Mouse (Mus musculus): Measurements from ENCODE around the gene Zfp992. TPM values are rescaled to one million over a fixed set of nuclear protein-coding genes. Genes with fewer than 3 reads are reported as not detected.
"Not testable (repeated sequence)": the region's sequence is repeated elsewhere in the genome, so short reads cannot be mapped to it uniquely, and the experiment has no call there.

Gene Zfp992
- total RNA-seq, 2 experiments from 2014 or later: 2.9 to 3.3 TPM

DNA sequence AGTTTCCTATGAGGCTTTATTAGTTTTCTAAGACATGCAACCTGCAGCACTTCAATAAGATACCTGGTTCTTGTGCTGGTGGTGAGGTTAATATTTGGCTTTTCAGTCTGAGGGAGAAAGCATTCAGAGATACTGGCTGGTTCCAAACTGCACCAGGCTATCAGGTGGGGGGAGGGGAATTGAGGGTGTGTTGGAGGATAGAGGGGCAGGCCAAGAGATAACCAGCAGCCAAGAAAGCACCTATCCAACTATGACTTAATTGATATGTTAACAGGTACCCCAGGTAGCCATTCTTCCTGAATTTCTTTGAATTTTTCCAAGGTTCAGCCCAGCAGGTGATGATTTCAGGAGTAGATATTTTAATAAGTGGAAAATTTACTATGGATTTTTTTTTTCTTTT is 63.0 kb downstream of the Zfp992 start:
- DNase-seq; intact Hi-C loops (cut with DNase I): not testable (repeated sequence)

DNA sequence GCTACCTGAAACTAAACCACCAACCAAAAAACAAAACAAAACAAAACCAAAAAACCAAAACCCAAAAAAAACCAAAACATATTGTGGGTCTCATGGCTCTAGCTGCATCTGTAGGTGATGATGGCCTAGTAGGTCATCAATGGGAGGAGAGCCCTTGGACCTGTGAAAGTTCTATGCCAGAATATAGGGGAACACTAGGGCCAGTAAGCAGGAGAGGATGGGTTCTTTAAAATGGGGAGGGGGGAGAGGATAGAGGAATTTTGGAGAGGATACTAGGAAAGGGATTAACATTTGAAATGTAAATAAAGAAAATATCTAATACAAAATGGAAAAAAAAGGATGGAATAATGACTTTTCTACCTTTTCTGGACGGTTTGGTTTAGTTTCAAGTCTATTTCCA is 67.7 kb downstream of the Zfp992 start:
- DNase-seq: no peak
- intact Hi-C loops (cut with DNase I): no loop called here

DNA sequence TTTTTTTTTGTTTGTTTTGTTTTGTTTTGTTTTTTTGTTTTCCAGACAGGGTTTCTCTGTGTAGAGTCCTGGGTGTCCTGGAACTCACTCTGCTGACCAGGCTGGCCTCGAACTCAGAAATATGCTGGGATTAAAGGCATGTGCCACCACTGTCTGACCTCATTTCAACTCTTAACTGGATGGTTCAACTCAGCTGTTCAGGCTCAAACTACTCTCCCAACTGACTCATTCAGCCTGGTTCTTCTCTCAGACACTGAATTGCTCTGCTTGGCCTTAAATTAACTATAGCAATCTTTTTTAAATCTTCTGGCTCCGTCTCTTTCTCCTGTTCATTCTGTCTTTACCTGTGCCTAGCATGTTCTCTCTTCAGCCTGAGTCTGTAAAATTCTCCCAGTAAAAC is 68.3 kb downstream of the Zfp992 start:
- intact Hi-C loops (cut with DNase I); DNase-seq: not testable (repeated sequence)

Other genes starting within 250 kb of the Zfp992 start
- 1 to 10 TPM in 1 of 2 experiments, under 1 TPM in 1; 0.71 to 1.1 TPM for gene Zfp981, start 53.0 kb downstream of the Zfp992 start, total RNA-seq (2021)
- gene Zfp993, start 161.9 kb downstream of the Zfp992 start, total RNA-seq (2021): 1 to 10 TPM; 4.4 to 8.4 TPM